Mouse (Mus musculus): Measurements from ENCODE around the gene Snx8. TPM values are rescaled to one million over a fixed set of nuclear protein-coding genes. Genes with fewer than 3 reads are reported as not detected.

Snx8 gene
- 10 to 100 TPM in 1 of 2 experiments, 1 to 10 TPM in 1; 8.0 to 10.7 TPM for total RNA-seq (2021)
- long read RNA-seq, experiment 1, transcript Snx8-201 (11 exons, 2,627 nt) = major isoform, 7 of 14 reads
- long read RNA-seq, experiment 1, partial matches to known transcripts = 2 of 14 reads
- long read RNA-seq, experiment 1, other reads (novel, unspliced or antisense) = 5 of 14 reads
- long read RNA-seq, experiment 2, transcript Snx8-201 (11 exons, 2,627 nt) = major isoform, 8 of 12 reads
- long read RNA-seq, experiment 2, partial matches to known transcripts = 0 of 12 reads
- long read RNA-seq, experiment 2, other reads (novel, unspliced or antisense) = 4 of 12 reads

- DNase-seq (ENCODE audit: low spot score) = peak; percentile 97
Measured at GRCm38 (mm10) chr5:140388588-140389576, at the start of gene Snx8. Gene Snx8, minus strand, starts transcription at chr5:140389262.

- DNase-seq (ENCODE audit: low spot score) = no peak
Measured at GRCm38 (mm10) chr5:140425016-140425783, 36.1 kb upstream of the Snx8 start.

GRCm38 (mm10) chr5:140420616-140421015, 31.6 kb upstream of the Snx8 start:
- no peak for DNase-seq (ENCODE audit: low spot score)

- DNase-seq (ENCODE audit: low spot score) = no peak
Measured at GRCm38 (mm10) chr5:140419442-140420080, 30.5 kb upstream of the Snx8 start.

GRCm38 (mm10) chr5:140418489-140419441, 29.7 kb upstream of the Snx8 start, which contains the start of gene Eif3b:
Gene Eif3b, plus strand, starts transcription at chr5:140419328.
- peak; percentile 87 for DNase-seq (ENCODE audit: low spot score)

GRCm38 (mm10) chr5:140418106-140418488, 29.0 kb upstream of the Snx8 start:
- no peak for DNase-seq (ENCODE audit: low spot score)

- no peak for DNase-seq (ENCODE audit: low spot score)
Measured at GRCm38 (mm10) chr5:140414647-140415046, 25.6 kb upstream of the Snx8 start.

GRCm38 (mm10) chr5:140411339-140411738, 22.3 kb upstream of the Snx8 start:
- DNase-seq (ENCODE audit: low spot score) = peak; percentile 43

GRCm38 (mm10) chr5:140408801-140409200, 19.7 kb upstream of the Snx8 start:
- no peak for DNase-seq (ENCODE audit: low spot score)

GRCm38 (mm10) chr5:140406666-140407065, 17.6 kb upstream of the Snx8 start:
- DNase-seq (ENCODE audit: low spot score) = no peak

GRCm38 (mm10) chr5:140405126-140405525, 16.1 kb upstream of the Snx8 start:
- no peak for DNase-seq (ENCODE audit: low spot score)

GRCm38 (mm10) chr5:140402640-140403270, 13.7 kb upstream of the Snx8 start:
- no peak for DNase-seq (ENCODE audit: low spot score)

GRCm38 (mm10) chr5:140396166-140396940, 7.3 kb upstream of the Snx8 start:
- no peak for DNase-seq (ENCODE audit: low spot score)

- DNase-seq (ENCODE audit: low spot score) = no peak
Measured at GRCm38 (mm10) chr5:140392701-140393100, 3.6 kb upstream of the Snx8 start.

- no peak for DNase-seq (ENCODE audit: low spot score)
Measured at GRCm38 (mm10) chr5:140391981-140392380, 2.9 kb upstream of the Snx8 start.

GRCm38 (mm10) chr5:140391435-140391834, 2.4 kb upstream of the Snx8 start:
- no peak for DNase-seq (ENCODE audit: low spot score)

GRCm38 (mm10) chr5:140389647-140390046, 585 bp upstream of the Snx8 start:
- no peak for DNase-seq (ENCODE audit: low spot score)

- DNase-seq (ENCODE audit: low spot score) = no peak
Measured at GRCm38 (mm10) chr5:140387816-140388510, 1.1 kb downstream of the Snx8 start.

Data from gastrocnemius, adult 18-20 months (tissue).